Mouse (Mus musculus) left cerebral cortex, postnatal 36 days (tissue): Measurements from ENCODE around the gene Krt72. TPM values are rescaled to one million over a fixed set of nuclear protein-coding genes. Genes with fewer than 3 reads are reported as not detected.

Experiments
- total RNA-seq, 2 experiments: library from RNA; stranded (reverse); gene quantifications; 2 replicates each; pipeline ENCODE4 v1.2.3; 2021

The Krt72 gene
- total RNA-seq, 2 experiments from 2014 or later = not detected

Other genes starting within 250 kb of the Krt72 start
- gene Krt82, start 235.8 kb downstream of the Krt72 start, total RNA-seq = not detected
- not detected for gene Krt90, start 223.5 kb downstream of the Krt72 start, total RNA-seq
- gene Krt75, start 212.6 kb downstream of the Krt72 start, total RNA-seq = not detected
- not detected for gene Gm5414, start 158.3 kb downstream of the Krt72 start, total RNA-seq
- not detected for gene Gm5478, start 139.1 kb downstream of the Krt72 start, total RNA-seq
- not detected for gene Krt6b, start 106.2 kb downstream of the Krt72 start, total RNA-seq
- not detected for gene Krt6a, start 92.2 kb downstream of the Krt72 start, total RNA-seq
- gene Krt5, start 73.6 kb downstream of the Krt72 start, total RNA-seq = not detected
- gene Krt71, start 43.4 kb downstream of the Krt72 start, total RNA-seq = not detected
- 1 to 10 TPM; 1.5 to 1.6 TPM for gene Krt73, start 15.9 kb upstream of the Krt72 start, total RNA-seq
- gene Krt2, start 31.7 kb upstream of the Krt72 start, total RNA-seq = under 1 TPM; 0.15 to 0.29 TPM
- gene Krt1, start 64.3 kb upstream of the Krt72 start, total RNA-seq = 1 to 10 TPM; 1.7 to 1.8 TPM
- 1 to 10 TPM; 8.8 to 9.8 TPM for gene Krt77, start 83.2 kb upstream of the Krt72 start, total RNA-seq
- gene Krt76, start 106.5 kb upstream of the Krt72 start, total RNA-seq = not detected
- not detected for gene Krt4, start 138.3 kb upstream of the Krt72 start, total RNA-seq
- gene Krt79, start 153.9 kb upstream of the Krt72 start, total RNA-seq = not detected
- not detected for gene Krt78, start 167.8 kb upstream of the Krt72 start, total RNA-seq
- gene Krt8, start 218.0 kb upstream of the Krt72 start, total RNA-seq = not detected
- gene Krt18, start 241.7 kb upstream of the Krt72 start, total RNA-seq = under 1 TPM in 1 of 2 experiments, not detected in 1; 0.22 TPM